Mouse (Mus musculus) hindbrain, postnatal 0 days (tissue): ENCODE measurements around the gene Cd27. TPM values are rescaled to one million over a fixed set of nuclear protein-coding genes. Genes with fewer than 3 reads are reported as not detected.

ENCODE experiments used
- ATAC-seq: fragments of 200-750 bp; cut with Nextera tagmentation; 2 replicates; pipeline ENCODE4 v1.8.0; 2017; ENCODE audit warnings: mild to moderate bottlenecking, moderate TSS enrichment, moderate library complexity
- DNase-seq: peaks from one replicate; pipeline ENCODE4 v3.0.0-alpha.2; 2015; ENCODE audit warnings: low spot score
- H3K27ac ChIP-seq: fragments of 300-500 bp; sonication (generic); 2 replicates; pipeline ENCODE4 v1.5.1; 2014; ENCODE audit warnings: mild to moderate bottlenecking
- H3K27me3 ChIP-seq: fragments of 300-500 bp; sonication (generic); 2 replicates; pipeline ENCODE4 v1.6.1; 2014; ENCODE audit warnings: low read length, mixed read lengths; ENCODE audit not compliant: insufficient read depth
- H3K36me3 ChIP-seq: fragments of 300-500 bp; sonication (generic); 2 replicates; pipeline ENCODE4 v1.6.1; 2014; ENCODE audit warnings: low read length, mixed read lengths; ENCODE audit not compliant: insufficient read depth
- H3K4me1 ChIP-seq: fragments of 300-500 bp; sonication (generic); 2 replicates; pipeline ENCODE4 v1.6.1; 2014; ENCODE audit warnings: antibody characterized with exemption, low read length, mixed read lengths; ENCODE audit not compliant: insufficient read depth
- H3K4me2 ChIP-seq: fragments of 300-500 bp; sonication (generic); 2 replicates; pipeline ENCODE4 v1.6.1; 2014; ENCODE audit warnings: low read depth, mild to moderate bottlenecking, low read length, moderate library complexity, mixed read lengths
- H3K4me3 ChIP-seq: fragments of 300-500 bp; sonication (generic); 2 replicates; pipeline ENCODE4 v1.5.1; 2014; ENCODE audit warnings: low read length
- H3K9ac ChIP-seq: fragments of 300-500 bp; sonication (generic); replicated peaks from 2 replicates; pipeline ENCODE4 v1.6.1; 2014; ENCODE audit warnings: mild to moderate bottlenecking, low read length, moderate library complexity, mixed read lengths
- H3K9me3 ChIP-seq: fragments of 300-500 bp; sonication (generic); 2 replicates; pipeline ENCODE4 v1.6.1; 2016; ENCODE audit warnings: low read length, mixed read lengths
- CTCF ChIP-seq: IDR thresholded peaks from 2 replicates; pipeline ENCODE4 v1.5.1; 2016; ENCODE audit warnings: antibody characterized with exemption, control low read depth, low read depth
- WGBS: fragments of 180-500 bp; shearing (Covaris S2); extraction: QIAGEN DNeasy Blood & Tissue Kit; methylation state at CpG from one replicate; pipeline ENCODE4 v1.1.7; 2014; 5-methylcytosine and 5-hydroxymethylcytosine counted together
- polyA plus RNA-seq: library from polyadenylated mRNA; unstranded; fragments of >200 nt; fragmentation: Nextera tagmentation; extraction: Ambion mirVana; gene quantifications from 2 replicates; pipeline ENCODE4 v1.2.1, GENCODE M21; 2015
- total RNA-seq: library from RNA; depleted of rRNA; stranded (reverse); fragments of >200 nt; gene quantifications from 2 replicates; pipeline ENCODE4 v1.2.3, GENCODE M21; 2014

Cd27 gene
- total and polyA plus RNA-seq, 2 experiments from 2014 or later = 0.29 TPM; not detected in 1

DNA sequence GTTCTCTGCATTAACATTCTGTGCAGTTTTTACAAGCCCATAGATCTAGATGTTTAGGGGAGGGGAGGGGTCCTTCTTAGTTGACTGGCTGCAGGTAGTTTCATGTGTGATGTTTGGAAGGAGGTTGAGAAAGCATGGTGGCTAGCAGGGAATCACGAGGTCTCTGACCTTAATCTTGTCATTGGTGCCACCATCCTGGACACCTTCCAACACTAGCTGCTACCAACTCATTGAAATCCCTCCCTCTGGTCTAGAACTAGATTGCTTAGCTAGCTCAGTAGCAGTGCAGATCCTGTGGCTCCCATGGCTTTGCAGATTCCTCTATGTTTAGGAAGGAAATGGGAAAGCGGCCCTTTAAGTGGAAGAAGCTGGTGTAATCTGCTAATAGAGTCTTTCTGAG lies 19.9 kb downstream of the Cd27 start:
- Histone ChIP-seq H3K9me3 (no peaks in the 10 kb centered on the region), H3K36me3 (no peaks in the 10 kb centered on the region), H3K9ac (no peak overlapping the region), H3K27me3 (no peaks in the 10 kb centered on the region; the same call in 1 of the 2 replicates), H3K4me3 (no peak overlapping the region), H3K4me1 (peaks cover 6% of the 10 kb centered on the region), H3K27ac (no peak overlapping the region), H3K4me2 (peak overlapping the region; percentile 94)
- DNase-seq (no peak), ATAC-seq (no peak)
- no peak for TF ChIP-seq CTCF
- 71% methylated on average over 2 of the region's 2 CpGs for WGBS

DNA sequence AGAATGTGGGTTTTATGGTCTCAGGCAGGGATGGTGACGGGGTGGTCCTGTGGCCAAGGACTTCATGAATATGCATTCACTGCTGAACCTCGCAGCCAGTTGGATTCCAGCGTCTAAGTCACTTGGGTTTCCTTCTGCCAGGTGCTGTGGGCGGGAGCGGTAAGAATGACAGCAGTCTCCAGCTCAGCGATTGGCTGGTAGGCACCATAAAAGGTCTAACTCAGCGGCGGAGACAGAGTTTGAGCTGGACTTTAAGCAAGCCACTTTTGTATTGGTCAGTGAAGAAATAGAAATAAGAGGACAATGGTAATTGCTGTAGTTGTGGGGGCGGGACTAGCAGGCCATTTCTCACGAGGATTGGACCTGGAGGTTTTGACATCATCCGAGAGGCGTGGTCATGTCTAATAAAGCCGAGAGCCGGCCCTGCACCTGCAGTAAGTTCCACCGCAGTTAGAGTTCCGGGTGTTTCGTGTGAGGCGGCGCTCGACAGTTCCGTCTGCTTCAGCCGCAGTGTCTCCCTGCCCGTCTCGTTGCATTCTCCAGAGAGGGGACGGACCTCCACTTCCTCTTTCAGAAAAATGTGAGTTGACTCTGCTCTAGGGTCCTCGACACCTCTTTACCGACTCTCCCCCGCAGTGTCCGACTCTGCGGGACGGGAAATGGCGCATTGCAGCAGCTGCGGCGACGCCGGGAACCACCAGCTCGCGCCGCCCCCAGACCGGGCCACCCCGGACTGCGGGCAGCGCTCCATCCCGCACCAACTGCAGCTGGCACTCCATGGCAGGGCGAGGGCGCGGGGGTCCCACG lies 21.5 kb downstream of the Cd27 start, which contains the start of gene Vamp1:
Gene Vamp1 (plus strand): TSS at position 404 of the 807 bp plus-strand sequence.
- H3K4me3 ChIP-seq = peak within 1 kb of the TSS; percentile 72
- TF ChIP-seq CTCF = peak; percentile 22; the same call in 1 of the 2 replicates
- no peaks in the 10 kb centered on the region for H3K9me3 ChIP-seq
- H3K9ac ChIP-seq = peak within 1 kb of the TSS; percentile 72
- peak; percentile 98 for ATAC-seq
- WGBS = under 1% methylated on average over 48 of the region's 48 CpGs
- H3K27me3 ChIP-seq = no peaks in the 10 kb centered on the region; the same call in 1 of the 2 replicates
- H3K36me3 ChIP-seq = no peaks in the 10 kb centered on the region
- H3K27ac ChIP-seq = peak within 1 kb of the TSS; percentile 88
- peak within 1 kb of the TSS; percentile 94 for H3K4me2 ChIP-seq
- DNase-seq = peak; percentile 99
- peaks cover 6% of the 10 kb centered on the region for H3K4me1 ChIP-seq

DNA sequence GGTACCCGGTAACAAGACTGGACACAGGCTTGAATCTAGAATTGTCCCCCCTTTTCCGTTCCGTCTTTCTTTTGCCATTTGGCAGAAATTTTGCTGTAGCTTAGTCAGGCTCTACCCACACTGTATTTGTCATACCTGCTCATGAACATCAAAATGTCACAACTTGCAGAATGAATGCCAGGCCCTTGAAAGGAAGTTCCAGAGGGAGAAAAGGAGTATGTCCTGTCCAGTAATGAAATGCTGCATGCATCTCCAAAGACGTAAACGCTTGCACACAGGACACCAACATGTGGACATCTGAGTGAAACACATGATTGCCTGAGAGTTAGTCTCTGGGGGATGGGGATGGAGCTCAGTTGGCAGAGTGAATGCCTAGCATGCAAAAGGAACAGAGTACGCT lies 23.1 kb downstream of the Cd27 start:
- H3K4me2 ChIP-seq = no peak overlapping the region
- H3K4me1 ChIP-seq = peaks cover 6% of the 10 kb centered on the region
- H3K27ac ChIP-seq = no peak overlapping the region
- ATAC-seq (no peak), DNase-seq (no peak)
- no peak overlapping the region for H3K4me3 ChIP-seq
- no peak overlapping the region for H3K9ac ChIP-seq
- no peak for TF ChIP-seq CTCF
- no peaks in the 10 kb centered on the region for H3K9me3 ChIP-seq
- WGBS = 79% methylated on average over 6 of the region's 6 CpGs
- no peaks in the 10 kb centered on the region; the same call in 1 of the 2 replicates for H3K27me3 ChIP-seq
- no peaks in the 10 kb centered on the region for H3K36me3 ChIP-seq

DNA sequence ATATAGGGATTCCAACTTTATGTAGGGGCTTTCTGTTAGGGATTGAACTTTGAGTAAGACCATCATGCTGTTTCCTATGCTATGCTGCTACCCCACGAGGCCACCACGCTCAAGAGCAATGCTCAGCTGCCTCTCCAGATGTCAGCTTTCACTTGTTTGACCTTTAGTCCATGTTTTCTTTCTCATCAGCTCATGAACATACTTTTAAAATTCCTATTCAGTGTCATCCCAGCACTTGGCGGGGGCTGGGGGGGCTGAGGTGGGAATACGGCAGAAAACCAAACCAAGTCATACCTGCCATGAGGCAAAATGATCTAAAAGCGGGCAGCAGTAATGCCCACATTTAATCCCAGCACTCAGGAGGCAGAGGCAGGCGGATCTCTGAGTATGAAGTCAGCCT lies 23.7 kb downstream of the Cd27 start:
- ATAC-seq (no peak), DNase-seq (no peak)
- no peaks in the 10 kb centered on the region for H3K9me3 ChIP-seq
- no peaks in the 10 kb centered on the region; the same call in 1 of the 2 replicates for H3K27me3 ChIP-seq
- no peak overlapping the region for H3K27ac ChIP-seq
- H3K36me3 ChIP-seq = no peaks in the 10 kb centered on the region
- H3K4me1 ChIP-seq = peaks cover 6% of the 10 kb centered on the region
- H3K4me3 ChIP-seq = no peak overlapping the region
- no peak overlapping the region for H3K9ac ChIP-seq
- TF ChIP-seq CTCF = no peak
- 79% methylated on average over 6 of the region's 6 CpGs for WGBS
- no peak overlapping the region for H3K4me2 ChIP-seq

DNA sequence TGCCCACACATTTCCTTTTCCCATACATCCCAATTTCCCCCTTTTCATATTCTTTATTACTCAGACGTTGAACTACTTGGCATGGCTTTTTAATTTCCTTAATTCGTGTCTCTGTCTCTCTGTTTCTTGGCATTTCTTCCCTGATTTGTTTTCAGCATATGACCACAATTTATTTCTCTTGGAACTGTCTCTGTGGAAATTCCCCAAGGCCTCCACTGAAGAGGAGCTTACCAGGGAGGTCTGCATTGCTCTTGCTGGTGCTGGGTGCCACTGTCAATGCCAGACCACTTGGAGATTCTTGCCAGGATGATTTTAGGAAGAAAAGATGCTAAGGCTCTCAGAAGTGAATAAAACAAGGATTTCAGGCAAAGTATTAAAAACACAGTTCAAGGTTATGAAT lies 24.2 kb downstream of the Cd27 start:
- Histone ChIP-seq H3K4me3 (no peak overlapping the region), H3K36me3 (no peaks in the 10 kb centered on the region), H3K27me3 (no peaks in the 10 kb centered on the region; the same call in 1 of the 2 replicates), H3K4me2 (no peak overlapping the region), H3K9ac (no peak overlapping the region), H3K27ac (no peak overlapping the region), H3K4me1 (peaks cover 6% of the 10 kb centered on the region), H3K9me3 (no peaks in the 10 kb centered on the region)
- DNase-seq (no peak), ATAC-seq (no peak)
- no peak for TF ChIP-seq CTCF
- WGBS = 57% methylated on average over 2 of the region's 2 CpGs

DNA sequence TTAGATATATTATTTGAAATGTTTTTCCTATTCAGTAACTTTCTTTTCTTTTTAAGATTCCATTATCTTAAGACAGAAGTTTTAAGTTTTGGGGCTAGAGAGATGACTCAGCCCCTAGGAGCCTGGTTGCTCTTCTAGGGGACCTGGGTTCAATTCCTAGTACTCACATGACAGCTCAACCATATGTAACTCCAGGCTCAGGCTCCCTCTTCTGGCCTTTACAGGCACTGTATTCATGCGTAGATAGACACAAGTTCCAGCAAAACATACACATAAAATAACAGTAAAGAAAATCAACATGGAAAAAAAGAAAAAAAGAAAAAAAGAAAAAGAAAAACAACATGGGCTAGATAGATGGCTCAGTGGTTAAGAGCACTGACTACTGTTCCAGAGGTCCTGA lies 26.4 kb downstream of the Cd27 start:
- Histone ChIP-seq H3K4me3 (no peak overlapping the region), H3K27ac (no peak overlapping the region), H3K4me1 (no peaks in the 10 kb centered on the region), H3K36me3 (no peaks in the 10 kb centered on the region), H3K9me3 (no peaks in the 10 kb centered on the region), H3K27me3 (no peaks in the 10 kb centered on the region; the same call in 1 of the 2 replicates), H3K4me2 (no peak overlapping the region), H3K9ac (no peak overlapping the region)
- WGBS = 94% methylated on average over 1 of the region's 1 CpGs
- peak; percentile 6; the same call in 1 of the 2 replicates for TF ChIP-seq CTCF
- ATAC-seq (no peak), DNase-seq (no peak)

DNA sequence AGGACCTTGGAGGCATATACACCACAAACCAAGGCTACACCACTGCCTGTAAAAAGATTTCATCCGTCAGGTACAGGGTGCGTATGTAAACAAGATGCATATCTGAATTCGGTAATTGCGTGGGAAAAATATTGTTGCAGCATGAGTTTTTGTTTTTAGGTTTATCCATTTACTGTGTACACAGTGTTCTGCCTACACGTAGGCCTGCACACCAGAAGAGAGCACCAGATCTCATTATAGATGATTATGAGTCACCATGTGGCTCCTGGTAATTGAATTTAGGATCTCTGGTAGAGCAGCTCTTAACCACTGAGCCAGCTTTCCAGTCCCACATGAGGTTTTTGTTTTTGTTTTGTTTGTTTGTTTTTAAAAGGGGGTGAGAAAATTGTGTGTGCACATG lies 39.6 kb downstream of the Cd27 start:
- Histone ChIP-seq H3K9me3 (no peaks in the 10 kb centered on the region), H3K27ac (no peak overlapping the region), H3K4me2 (no peak overlapping the region), H3K36me3 (peaks cover 16% of the 10 kb centered on the region), H3K27me3 (no peaks in the 10 kb centered on the region), H3K9ac (no peak overlapping the region), H3K4me1 (peaks cover 5% of the 10 kb centered on the region), H3K4me3 (no peak overlapping the region)
- ATAC-seq (no peak), DNase-seq (no peak)
- 83% methylated on average over 5 of the region's 5 CpGs for WGBS
- no peak for TF ChIP-seq CTCF
